Mouse (Mus musculus): ENCODE data around the gene Adam33. TPM values are rescaled to one million over a fixed set of nuclear protein-coding genes. Genes with fewer than 3 reads are reported as not detected.

The Adam33 gene
- polyA plus RNA-seq, 1 experiment from 2014 or later, result 2.1 TPM

DNA sequence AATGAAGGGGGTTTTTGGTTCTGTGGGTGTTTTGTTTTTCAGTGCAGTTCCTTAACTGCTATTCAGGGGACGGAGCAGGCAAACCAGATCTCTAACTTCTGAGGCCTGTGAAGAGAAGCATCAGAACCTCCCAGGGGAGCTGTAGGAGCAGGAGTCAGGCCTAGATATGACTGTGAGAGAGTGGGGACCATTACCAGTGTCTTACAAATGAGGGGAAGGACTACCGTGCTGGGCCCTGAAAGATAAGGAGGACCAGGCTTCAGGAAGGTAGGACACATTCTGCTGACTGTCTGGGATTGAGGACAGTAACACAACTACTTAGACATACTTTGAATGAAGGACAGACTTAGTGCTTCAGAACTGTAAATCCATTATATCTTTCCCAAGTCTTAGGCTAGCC, 54.5 kb downstream of the Adam33 start:
- H3K4me2 ChIP-seq (replicated peaks), result no peak overlapping the region
- no peak for ATAC-seq (ENCODE audit: low FRiP score, low read depth)
- peaks cover 32% of the 10 kb centered on the region for H3K36me3 ChIP-seq
- H3K9ac ChIP-seq (replicated peaks), result no peak overlapping the region
- 92% methylated on average over 2 of the region's 2 CpGs for WGBS
- no peaks in the 10 kb centered on the region for H3K4me1 ChIP-seq
- H3K4me3 ChIP-seq, result no peak overlapping the region
- no peaks in the 10 kb centered on the region for H3K9me3 ChIP-seq
- H3K27me3 ChIP-seq, result no peaks in the 10 kb centered on the region
- H3K27ac ChIP-seq (replicated peaks), result no peak overlapping the region

Small RNAs within 50 kb of the gene (microRNA-seq; reads per million reads assigned to microRNA genes)
- gene Mir6973b, result not detected

Other genes with a start within 250 kb of the Adam33 start
- 86.9 and 89.0 TPM in 2 replicates for gene 4930402H24Rik, start 157.4 kb downstream of the Adam33 start, polyA plus RNA-seq (2016; fragmentation: Nextera tagmentation; extraction: Ambion mirVana)
- 11.8 and 15.4 TPM in 2 replicates for gene Atrn, start 157.3 kb downstream of the Adam33 start, polyA plus RNA-seq (2016; fragmentation: Nextera tagmentation; extraction: Ambion mirVana)
- gene Gfra4, start 20.7 kb downstream of the Adam33 start, polyA plus RNA-seq (2016; fragmentation: Nextera tagmentation; extraction: Ambion mirVana), result 5.9 and 6.8 TPM in 2 replicates
- gene Siglec1, start 23.0 kb upstream of the Adam33 start, polyA plus RNA-seq (2016; fragmentation: Nextera tagmentation; extraction: Ambion mirVana), result 0.13 and 0.27 TPM in 2 replicates
- 6.4 and 7.6 TPM in 2 replicates for gene Hspa12b, start 63.5 kb upstream of the Adam33 start, polyA plus RNA-seq (2016; fragmentation: Nextera tagmentation; extraction: Ambion mirVana)
- not detected in 2 replicates for gene Gm11037, start 69.7 kb upstream of the Adam33 start, polyA plus RNA-seq (2016; fragmentation: Nextera tagmentation; extraction: Ambion mirVana)
- gene 1700037H04Rik, start 96.3 kb upstream of the Adam33 start, polyA plus RNA-seq (2016; fragmentation: Nextera tagmentation; extraction: Ambion mirVana), result 92.2 and 98.3 TPM in 2 replicates
- 16.2 and 17.4 TPM in 2 replicates for gene Cenpb, start 116.3 kb upstream of the Adam33 start, polyA plus RNA-seq (2016; fragmentation: Nextera tagmentation; extraction: Ambion mirVana)
- gene Cdc25b, start 123.1 kb upstream of the Adam33 start, polyA plus RNA-seq (2016; fragmentation: Nextera tagmentation; extraction: Ambion mirVana), result 107 and 111 TPM in 2 replicates
- 9.0 and 9.7 TPM in 2 replicates for gene Spef1, start 123.5 kb upstream of the Adam33 start, polyA plus RNA-seq (2016; fragmentation: Nextera tagmentation; extraction: Ambion mirVana)
- gene Ap5s1, start 143.3 kb upstream of the Adam33 start, polyA plus RNA-seq (2016; fragmentation: Nextera tagmentation; extraction: Ambion mirVana), result 25.6 and 28.7 TPM in 2 replicates
- gene Mavs, start 170.2 kb upstream of the Adam33 start, polyA plus RNA-seq (2016; fragmentation: Nextera tagmentation; extraction: Ambion mirVana), result 12.3 and 13.8 TPM in 2 replicates
- gene Pank2, start 198.7 kb upstream of the Adam33 start, polyA plus RNA-seq (2016; fragmentation: Nextera tagmentation; extraction: Ambion mirVana), result 61.9 and 72.8 TPM in 2 replicates